Mouse (Mus musculus) MEL (cell line): ENCODE measurements around the gene Stra6l. TPM values are rescaled to one million over a fixed set of nuclear protein-coding genes. Genes with fewer than 3 reads are reported as not detected.

Source experiments
- DNase-seq: peaks from one replicate; pipeline ENCODE4 v3.0.0; 2011; ENCODE audit warnings: low read depth, low spot score
- H3K27ac ChIP-seq: 2 replicates; pipeline ENCODE4 v1.5.1; 2012; ENCODE audit warnings: low read depth, mild to moderate bottlenecking, control low read depth, low read length, moderate library complexity; ENCODE audit not compliant: control insufficient read depth
- H3K27me3 ChIP-seq, 2 experiments: fragments of 150-350 bp in 1 of 2; sonication (generic) in 1 of 2; 2 replicates each; pipeline ENCODE4 v1.6.1; 2012; ENCODE audit warnings: low read length in 2 of 2, mild to moderate bottlenecking in 2 of 2, improper control_type of control experiment in 1 of 2, moderate library complexity in 1 of 2; ENCODE audit not compliant: insufficient read depth in 2 of 2, control insufficient read depth in 1 of 2
- H3K36me3 ChIP-seq, 2 experiments: 2 replicates each; pipeline ENCODE4 v1.6.1; 2012 to 2014; ENCODE audit warnings: low read length in 2 of 2, improper control_type of control experiment in 1 of 2, inconsistent platforms in 1 of 2, mild to moderate bottlenecking in 1 of 2; ENCODE audit not compliant: insufficient read depth in 2 of 2, control insufficient read depth in 1 of 2
- H3K4me1 ChIP-seq, 2 experiments: fragments of 150-350 bp in 1 of 2; sonication (generic) in 1 of 2; 2 replicates each; pipeline ENCODE4 v1.6.1; 2012; ENCODE audit warnings: low read length in 2 of 2, improper control_type of control experiment in 1 of 2, mild to moderate bottlenecking in 1 of 2; ENCODE audit not compliant: insufficient read depth in 2 of 2, control insufficient read depth in 1 of 2
- H3K4me3 ChIP-seq, 2 experiments: fragments of 150-350 bp in 1 of 2; sonication (generic) in 1 of 2; 2 replicates each; pipeline ENCODE4 v1.5.1; 2012; ENCODE audit warnings: low read depth in 2 of 2, low read length in 2 of 2, mild to moderate bottlenecking in 2 of 2, moderate library complexity in 2 of 2, control low read depth in 1 of 2, improper control_type of control experiment in 1 of 2; ENCODE audit not compliant: control insufficient read depth in 1 of 2, insufficient read depth in 1 of 2
- H3K79me2 ChIP-seq: 2 replicates; pipeline ENCODE4 v1.6.1; 2012; ENCODE audit warnings: mild to moderate bottlenecking, low read length, moderate library complexity; ENCODE audit not compliant: control insufficient read depth, poor library complexity, insufficient read depth
- H3K9ac ChIP-seq: 2 replicates; pipeline ENCODE4 v1.6.1; 2012; ENCODE audit warnings: low read depth, mild to moderate bottlenecking, control low read depth, low read length, moderate library complexity; ENCODE audit not compliant: control insufficient read depth, poor library complexity, severe bottlenecking
- H3K9me3 ChIP-seq: fragments of 150-350 bp; sonication (generic); replicated peaks from 2 replicates; pipeline ENCODE4 v1.6.1; 2012; ENCODE audit warnings: mild to moderate bottlenecking, low read length, improper control_type of control experiment, moderate library complexity; ENCODE audit not compliant: insufficient read depth
- BHLHE40 ChIP-seq: IDR thresholded peaks from 2 replicates; pipeline ENCODE4 v1.6.1; 2012; ENCODE audit warnings: low read depth, mild to moderate bottlenecking, inconsistent platforms, low read length, improper control_type of control experiment, borderline replicate concordance
- CHD2 ChIP-seq: IDR thresholded peaks from 2 replicates; pipeline ENCODE4 v1.6.1; 2011; ENCODE audit warnings: low read length, improper control_type of control experiment
- CTCF ChIP-seq, 3 experiments: IDR thresholded peaks in 2 of 3; conservative IDR thresholded peaks in 1 of 3; 2 replicates each; pipeline ENCODE4 v1.5.1; 2011 to 2012; ENCODE audit warnings: low read length in 3 of 3, low read depth in 2 of 3, mild to moderate bottlenecking in 2 of 3, improper control_type of control experiment in 1 of 3, inconsistent platforms in 1 of 3, mixed read lengths in 1 of 3, moderate library complexity in 1 of 3; ENCODE audit not compliant: control insufficient read depth in 1 of 3, insufficient read depth in 1 of 3, poor library complexity in 1 of 3, severe bottlenecking in 1 of 3
- EP300 ChIP-seq, 2 experiments: IDR thresholded peaks; 2 replicates each; pipeline ENCODE4 v1.6.1; 2011; ENCODE audit warnings: improper control_type of control experiment in 2 of 2, low read length in 2 of 2, low read depth in 1 of 2, mild to moderate bottlenecking in 1 of 2
- ETS1 ChIP-seq: IDR thresholded peaks from 2 replicates; pipeline ENCODE4 v1.6.1; 2012; ENCODE audit warnings: low read depth, mild to moderate bottlenecking, inconsistent platforms, low read length, improper control_type of control experiment, moderate library complexity
- HCFC1 ChIP-seq: IDR thresholded peaks from 2 replicates; pipeline ENCODE4 v1.6.1; 2012; ENCODE audit warnings: low read depth, mild to moderate bottlenecking, inconsistent platforms, low read length, improper control_type of control experiment, moderate library complexity
- KAT2A ChIP-seq: conservative IDR thresholded peaks from 2 replicates; pipeline ENCODE4 v1.6.1; 2012; ENCODE audit warnings: low read depth, low read length, improper control_type of control experiment, inconsistent platforms
- MAX ChIP-seq: IDR thresholded peaks from 2 replicates; pipeline ENCODE4 v1.6.1; 2011; ENCODE audit warnings: low read length, improper control_type of control experiment
- MEF2A ChIP-seq: IDR thresholded peaks from 2 replicates; pipeline ENCODE4 v1.6.1; 2014; ENCODE audit warnings: low read depth, mild to moderate bottlenecking, inconsistent platforms, low read length, improper control_type of control experiment; ENCODE audit not compliant: poor library complexity, insufficient replicate concordance, severe bottlenecking; ENCODE audit errors: extremely low read depth
- MXI1 ChIP-seq: IDR thresholded peaks from 2 replicates; pipeline ENCODE4 v1.6.1; 2011; ENCODE audit warnings: mild to moderate bottlenecking, low read depth, low read length, improper control_type of control experiment
- MYB ChIP-seq: IDR thresholded peaks from 2 replicates; pipeline ENCODE4 v1.6.1; 2011; ENCODE audit warnings: mild to moderate bottlenecking, low read depth, low read length, improper control_type of control experiment
- NRF1 ChIP-seq: IDR thresholded peaks from 2 replicates; pipeline ENCODE4 v1.6.1; 2014; ENCODE audit warnings: low read depth, mild to moderate bottlenecking, inconsistent platforms, low read length, improper control_type of control experiment, moderate library complexity; ENCODE audit not compliant: poor library complexity, insufficient read depth, severe bottlenecking
- POLR2A ChIP-seq, 2 experiments: IDR thresholded peaks; 2 replicates each; pipeline ENCODE4 v1.6.1; 2011 to 2012; ENCODE audit warnings: low read length in 2 of 2, mild to moderate bottlenecking in 2 of 2, control low read depth in 1 of 2, improper control_type of control experiment in 1 of 2, low read depth in 1 of 2, moderate library complexity in 1 of 2; ENCODE audit not compliant: control insufficient read depth in 1 of 2, insufficient read depth in 1 of 2, poor library complexity in 1 of 2
- RAD21 ChIP-seq: IDR thresholded peaks from 2 replicates; pipeline ENCODE4 v1.6.1; 2011; ENCODE audit warnings: mild to moderate bottlenecking, low read depth, low read length, improper control_type of control experiment
- RCOR1 ChIP-seq: IDR thresholded peaks from 2 replicates; pipeline ENCODE4 v1.6.1; 2012; ENCODE audit warnings: low read depth, mild to moderate bottlenecking, inconsistent platforms, low read length, improper control_type of control experiment
- SIN3A ChIP-seq: IDR thresholded peaks from 2 replicates; pipeline ENCODE4 v1.6.1; 2012; ENCODE audit warnings: low read length, improper control_type of control experiment, inconsistent platforms
- SMC3 ChIP-seq: IDR thresholded peaks from 2 replicates; pipeline ENCODE4 v1.6.1; 2011; ENCODE audit warnings: low read depth, low read length, improper control_type of control experiment
- TAL1 ChIP-seq: IDR thresholded peaks from 2 replicates; pipeline ENCODE4 v1.6.1; 2012; ENCODE audit warnings: mild to moderate bottlenecking, inconsistent platforms, low read length, moderate library complexity, mixed read lengths
- TBP ChIP-seq: IDR thresholded peaks from 2 replicates; pipeline ENCODE4 v1.8.0; 2011; ENCODE audit warnings: low read depth, low read length, improper control_type of control experiment
- USF1 ChIP-seq: IDR thresholded peaks from 2 replicates; pipeline ENCODE4 v1.6.1; 2014; ENCODE audit warnings: low read depth, mild to moderate bottlenecking, inconsistent platforms, low read length, improper control_type of control experiment, moderate library complexity
- ZC3H11A ChIP-seq: IDR thresholded peaks from 2 replicates; pipeline ENCODE4 v1.6.1; 2012; ENCODE audit warnings: low read depth, mild to moderate bottlenecking, inconsistent platforms, low read length, improper control_type of control experiment
- polyA plus RNA-seq, 2 experiments: library from polyadenylated mRNA; stranded (reverse) in 1 of 2; unstranded in 1 of 2; fragments of >175 nt in 1 of 2; fragments of >200 nt in 1 of 2; gene quantifications; 2 replicates each; pipeline versions ENCODE4 v1.2.1 to v1.2.4; 2012; ENCODE audit warnings: low replicate concordance in 2 of 2, low read depth in 1 of 2; ENCODE audit not compliant: insufficient read length in 2 of 2, insufficient read depth in 1 of 2, missing spikeins in 1 of 2
- total RNA-seq: library from RNA; depleted of rRNA; stranded (reverse); fragments of 300-350 nt; gene quantifications from 2 replicates; pipeline ENCODE4 v1.2.3, GENCODE M21; 2012

Gene Stra6l
- total and polyA plus RNA-seq, 3 experiments: not detected

DNA sequence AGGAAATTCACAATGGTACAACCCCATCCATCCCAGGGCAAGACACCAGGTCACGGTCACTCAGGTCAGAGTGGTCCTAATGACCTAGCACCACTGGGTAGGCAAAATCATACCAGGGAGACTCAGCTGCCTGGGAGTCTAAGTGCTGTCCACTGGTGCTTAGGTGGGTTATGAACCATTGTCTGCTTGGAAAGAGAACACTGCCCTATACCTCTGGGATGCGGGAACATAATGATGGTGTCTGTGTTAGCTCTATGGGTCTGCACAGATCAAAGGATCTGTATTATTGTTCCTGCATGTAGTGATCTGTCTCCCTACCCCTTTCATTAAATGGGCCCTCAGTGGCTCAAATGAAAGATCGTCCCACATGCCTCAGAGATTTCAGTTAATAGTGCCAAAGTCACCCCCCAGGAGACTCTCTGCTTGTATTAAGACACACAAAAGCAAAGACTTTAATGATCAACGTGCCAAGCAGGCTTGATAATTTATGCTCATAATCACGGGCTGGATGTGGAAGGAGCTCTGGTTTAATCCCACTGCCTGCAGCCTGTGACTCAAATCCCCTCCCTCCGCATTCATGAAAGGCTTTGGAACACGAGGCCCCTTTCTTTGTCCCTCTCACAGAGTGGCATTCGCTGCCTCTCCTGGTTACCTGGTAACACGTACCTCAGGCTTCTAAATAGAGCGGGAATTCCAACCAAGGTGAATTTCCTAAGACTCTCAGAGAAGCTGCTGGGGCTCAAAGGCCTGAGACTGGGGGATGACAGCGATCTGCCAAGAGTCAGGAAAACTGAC lies 25.5 kb upstream of the Stra6l start:
- Histone ChIP-seq H3K79me2 (no peaks in the 10 kb centered on the region), H3K4me3 (no peak overlapping the region), H3K27ac (no peak overlapping the region), H3K27me3 (peaks cover 0 to 9% of the 10 kb centered on the region in 2 experiments; a peak in 2 of 4 replicates), H3K9ac (no peak overlapping the region), H3K9me3 (no peaks in the 10 kb centered on the region), H3K4me1 (no peaks in the 10 kb centered on the region), H3K36me3 (no peaks in the 10 kb centered on the region)
- no peak for TF ChIP-seq MYB
- no peak for TF ChIP-seq RCOR1
- TF ChIP-seq ETS1: no peak
- no peak for TF ChIP-seq EP300 (IDR thresholded peaks at IDR 0.05; ENCODE audit: low read depth in 1 of 2, low read length in 2 of 2)
- no peak for TF ChIP-seq CTCF (IDR thresholded peaks at IDR 0.05 in 2 of 3, conservative IDR thresholded peaks at IDR 0.05 in 1 of 3; ENCODE audit: control insufficient read depth in 1 of 3, insufficient read depth in 1 of 3, low read depth in 2 of 3, low read length in 3 of 3, poor library complexity in 1 of 3, severe bottlenecking in 1 of 3)
- no peak for TF ChIP-seq HCFC1
- no peak for TF ChIP-seq BHLHE40
- TF ChIP-seq TBP: no peak
- no peak for TF ChIP-seq TAL1
- TF ChIP-seq RAD21: no peak
- no peak for TF ChIP-seq SIN3A
- no peak for TF ChIP-seq CHD2
- TF ChIP-seq SMC3: no peak
- TF ChIP-seq MAX: no peak
- TF ChIP-seq KAT2A: no peak
- TF ChIP-seq NRF1: no peak
- TF ChIP-seq USF1: no peak
- DNase-seq: no peak

DNA sequence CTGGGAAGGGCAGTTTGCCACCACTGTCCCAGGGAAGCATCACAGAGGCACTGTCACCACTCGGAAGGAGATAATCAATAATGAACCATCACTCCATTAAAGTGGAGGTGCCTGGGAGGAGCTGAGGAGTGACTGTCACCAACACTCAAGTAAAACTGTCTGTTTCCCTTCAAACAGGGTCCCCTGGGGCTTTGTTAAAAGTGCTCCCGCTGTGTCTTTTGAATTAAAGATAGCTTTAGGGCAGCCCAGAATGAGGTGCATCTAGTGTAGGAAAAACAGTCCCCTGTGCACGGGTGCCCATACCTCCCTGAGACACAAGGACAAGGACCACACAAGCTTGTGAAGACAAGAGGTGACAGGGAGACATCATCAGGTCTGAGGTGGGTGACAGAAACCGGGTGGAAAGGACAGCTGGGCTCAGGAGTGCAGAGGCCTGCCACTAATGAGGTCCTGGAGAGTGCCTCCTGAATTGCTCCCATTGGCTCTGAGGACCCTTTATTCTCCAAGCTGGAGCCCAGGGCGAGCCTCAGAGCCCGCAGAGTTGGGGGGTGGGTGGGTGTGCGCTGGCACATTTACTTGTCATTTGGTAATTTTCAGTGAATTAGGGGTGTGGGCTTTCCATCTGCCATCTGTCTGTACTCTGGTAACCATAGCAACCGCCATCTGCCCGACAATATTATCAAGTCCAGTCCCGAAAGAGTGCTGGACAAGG lies 24.3 kb upstream of the Stra6l start:
- Histone ChIP-seq H3K79me2 (no peaks in the 10 kb centered on the region), H3K27me3 (peaks cover 0 to 14% of the 10 kb centered on the region in 2 experiments; a peak in 3 of 4 replicates), H3K27ac (no peak overlapping the region), H3K4me1 (no peaks in the 10 kb centered on the region), H3K36me3 (no peaks in the 10 kb centered on the region), H3K4me3 (no peak overlapping the region), H3K9ac (no peak overlapping the region), H3K9me3 (no peaks in the 10 kb centered on the region)
- TF ChIP-seq EP300 (IDR thresholded peaks at IDR 0.05; ENCODE audit: low read depth in 1 of 2, low read length in 2 of 2): no peak
- TF ChIP-seq TBP: no peak
- TF ChIP-seq TAL1: no peak
- TF ChIP-seq USF1: no peak
- TF ChIP-seq MEF2A: no peak
- no peak for TF ChIP-seq POLR2A (IDR thresholded peaks at IDR 0.05; ENCODE audit: control insufficient read depth in 1 of 2, insufficient read depth in 1 of 2, low read depth in 1 of 2, low read length in 2 of 2, poor library complexity in 1 of 2)
- no peak for TF ChIP-seq RCOR1
- TF ChIP-seq ZC3H11A: no peak
- TF ChIP-seq MAX: no peak
- no peak for TF ChIP-seq MXI1
- TF ChIP-seq NRF1: no peak
- no peak for DNase-seq
